Mouse (Mus musculus): ENCODE data around the gene Zfp740.
A peak's percentile ranks its signal among the peaks of the same experiment; 100 is the strongest.
"Not testable (repeated sequence)": the region's sequence is repeated elsewhere in the genome, so short reads cannot be mapped to it uniquely, and the experiment has no call there.

The Zfp740 gene

GRCm38 (mm10) chr15:102202971-102203834 lies at the start of gene Zfp740:
TSS of gene Zfp740 (plus strand) at chr15:102203249.
- peak; percentile 95 for DNase-seq

- DNase-seq: not testable (repeated sequence)
These were observed 48.0 kb upstream of the Zfp740 start for GRCm38 (mm10) chr15:102155006-102155405.

- DNase-seq: no peak
These were observed 46.2 kb upstream of the Zfp740 start for GRCm38 (mm10) chr15:102156836-102157235.

- no peak for DNase-seq
These were observed 42.5 kb upstream of the Zfp740 start for GRCm38 (mm10) chr15:102160415-102161060.

GRCm38 (mm10) chr15:102163900-102164693 lies 39.0 kb upstream of the Zfp740 start:
- no peak for DNase-seq

GRCm38 (mm10) chr15:102165468-102166100 lies 37.5 kb upstream of the Zfp740 start:
- no peak for DNase-seq

GRCm38 (mm10) chr15:102167620-102168021 lies 35.4 kb upstream of the Zfp740 start:
- no peak for DNase-seq

GRCm38 (mm10) chr15:102169064-102169463 lies 34.0 kb upstream of the Zfp740 start:
- DNase-seq: no peak

- no peak for DNase-seq
These were observed 29.5 kb upstream of the Zfp740 start for GRCm38 (mm10) chr15:102173581-102173980.

- no peak for DNase-seq
These were observed 27.2 kb upstream of the Zfp740 start for GRCm38 (mm10) chr15:102175736-102176319.

GRCm38 (mm10) chr15:102176571-102177316 lies 26.3 kb upstream of the Zfp740 start:
- no peak for DNase-seq

- DNase-seq: no peak
These were observed 25.6 kb upstream of the Zfp740 start for GRCm38 (mm10) chr15:102177417-102177816.

- DNase-seq: peak; percentile 57
These were observed 24.8 kb upstream of the Zfp740 start for GRCm38 (mm10) chr15:102178279-102178678.

- DNase-seq: no peak
These were observed 23.9 kb upstream of the Zfp740 start for GRCm38 (mm10) chr15:102179106-102179505.

- DNase-seq: no peak
These were observed 23.1 kb upstream of the Zfp740 start for GRCm38 (mm10) chr15:102179924-102180323.

- DNase-seq: no peak
These were observed 20.0 kb upstream of the Zfp740 start for GRCm38 (mm10) chr15:102183076-102183475.

- DNase-seq: no peak
These were observed 16.8 kb upstream of the Zfp740 start for GRCm38 (mm10) chr15:102186239-102186638.

GRCm38 (mm10) chr15:102188096-102188495 lies 15.0 kb upstream of the Zfp740 start:
- no peak for DNase-seq

GRCm38 (mm10) chr15:102188883-102189282 lies 14.2 kb upstream of the Zfp740 start:
- no peak for DNase-seq

GRCm38 (mm10) chr15:102191699-102192098 lies 11.3 kb upstream of the Zfp740 start:
- no peak for DNase-seq

GRCm38 (mm10) chr15:102192271-102192812 lies 10.7 kb upstream of the Zfp740 start:
- DNase-seq: no peak

All from right cerebral cortex, postnatal 25 days (tissue).